Mouse (Mus musculus) ZHBTc4 (cell line): ENCODE results near the gene Tmeff1.

Experiments
- DNase-seq: peaks from one replicate; pipeline ENCODE4 v3.0.0-alpha.2; 2011; ENCODE audit warnings: low read depth, low spot score

Gene Tmeff1

DNA sequence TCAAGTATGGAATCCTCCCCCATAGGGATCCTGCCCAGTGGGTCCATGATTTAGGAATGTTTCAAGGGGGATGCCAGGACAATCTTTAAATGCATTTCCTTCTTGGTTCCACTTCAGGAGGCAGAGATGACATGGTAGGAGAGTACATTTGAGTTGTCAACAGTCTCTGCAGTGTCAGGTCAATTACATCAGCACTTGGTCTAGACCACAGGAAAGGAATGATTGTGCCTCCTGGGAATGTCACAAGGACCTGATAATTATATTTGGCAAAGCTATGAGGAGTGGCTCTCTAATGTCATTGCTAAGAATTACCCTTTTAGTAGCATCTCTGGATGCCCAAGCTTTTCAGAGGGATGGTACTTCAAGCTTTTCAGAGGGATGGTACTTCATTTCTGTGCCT is 20.0 kb upstream of the Tmeff1 start:
- no peak for DNase-seq

DNA sequence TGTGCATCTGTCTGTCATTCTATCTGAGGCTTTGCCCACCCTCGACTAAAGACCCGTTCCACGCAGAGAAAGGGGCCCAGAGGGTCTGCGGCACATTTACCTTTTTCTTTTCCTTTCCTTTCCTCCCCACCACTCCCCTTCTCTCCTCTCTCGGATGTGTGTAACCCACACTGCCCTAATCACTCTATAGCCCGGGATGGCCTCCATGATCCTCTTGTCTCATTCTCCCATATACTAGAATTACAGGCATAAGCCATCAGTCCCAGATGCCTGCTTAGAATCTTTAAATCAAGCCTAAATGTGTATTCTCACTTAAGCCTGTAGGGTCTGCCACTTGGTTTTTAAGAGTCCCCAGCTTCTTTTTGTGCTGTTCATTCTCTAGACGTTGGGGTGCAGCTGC is 8.6 kb upstream of the Tmeff1 start:
- DNase-seq: peak; percentile 57

DNA sequence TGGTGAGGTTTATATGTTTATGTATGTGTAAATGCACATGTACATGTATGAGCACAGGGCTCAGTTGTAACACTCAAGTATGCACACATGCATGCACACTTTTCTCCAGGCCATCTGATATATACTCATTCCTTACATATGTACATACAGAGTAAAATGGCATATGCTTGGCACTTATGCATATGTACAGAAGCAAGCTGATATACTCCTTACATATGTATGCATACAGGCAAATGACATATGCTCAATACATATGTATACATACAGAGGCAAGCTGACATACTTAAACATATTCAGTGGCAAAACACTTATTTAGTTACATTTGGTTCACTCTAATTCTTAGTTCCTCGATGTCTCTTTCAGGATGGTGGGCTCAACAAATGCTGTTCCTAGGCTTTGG is 7.1 kb upstream of the Tmeff1 start:
- no peak for DNase-seq

DNA sequence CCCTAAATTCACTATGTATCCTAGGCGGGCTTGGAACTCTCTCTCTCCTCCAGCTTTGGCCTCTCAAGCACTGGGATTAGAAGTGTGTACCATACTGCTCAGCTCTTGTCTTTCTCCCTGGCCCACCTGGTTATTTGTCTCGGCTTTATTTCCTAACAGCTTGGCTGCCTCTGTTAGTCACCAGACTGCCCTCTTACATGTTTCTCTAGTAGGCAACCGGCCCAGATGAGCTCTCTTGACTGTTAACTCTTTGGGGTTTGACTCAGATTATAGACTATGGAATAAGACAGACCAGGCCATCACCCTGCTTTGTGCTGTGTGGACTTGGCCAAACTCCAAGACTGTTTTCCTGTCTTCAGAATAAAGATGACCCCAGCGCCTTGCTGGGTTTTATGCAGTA is 6.6 kb upstream of the Tmeff1 start:
- no peak for DNase-seq

DNA sequence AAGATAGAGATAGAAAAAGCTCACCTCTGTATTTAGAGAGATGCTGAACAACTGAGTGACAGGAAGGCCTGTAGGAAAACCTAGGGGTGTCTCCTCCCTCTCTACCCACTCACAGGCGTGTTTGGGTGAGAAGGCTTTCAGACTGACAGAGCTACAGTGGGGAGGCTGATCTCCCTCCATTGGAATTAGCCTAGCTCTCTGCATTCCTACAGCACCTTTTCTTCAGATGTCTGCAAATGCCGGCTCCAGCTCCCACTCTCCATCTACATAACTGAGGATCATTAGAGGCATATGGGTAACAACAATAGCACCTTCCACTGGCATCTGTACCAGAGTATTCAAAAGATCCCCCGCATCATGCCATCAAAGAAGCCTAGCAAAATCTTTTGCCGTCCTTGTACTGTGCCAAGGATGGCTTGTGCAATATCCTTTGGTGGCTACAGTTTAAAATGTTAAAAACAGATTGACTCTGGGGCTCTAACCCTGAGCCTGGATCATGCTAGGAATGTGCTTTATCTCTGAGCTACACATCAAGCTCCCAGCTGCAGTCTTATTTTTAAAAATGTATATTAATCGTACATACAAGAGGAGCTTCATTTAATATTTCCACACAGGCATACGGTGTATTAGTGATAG is 5.4 kb upstream of the Tmeff1 start:
- DNase-seq: peak; percentile 86

- no peak for DNase-seq
These were observed 3.8 kb upstream of the Tmeff1 start for GRCm38 (mm10) chr4:48581201-48581600.

DNA sequence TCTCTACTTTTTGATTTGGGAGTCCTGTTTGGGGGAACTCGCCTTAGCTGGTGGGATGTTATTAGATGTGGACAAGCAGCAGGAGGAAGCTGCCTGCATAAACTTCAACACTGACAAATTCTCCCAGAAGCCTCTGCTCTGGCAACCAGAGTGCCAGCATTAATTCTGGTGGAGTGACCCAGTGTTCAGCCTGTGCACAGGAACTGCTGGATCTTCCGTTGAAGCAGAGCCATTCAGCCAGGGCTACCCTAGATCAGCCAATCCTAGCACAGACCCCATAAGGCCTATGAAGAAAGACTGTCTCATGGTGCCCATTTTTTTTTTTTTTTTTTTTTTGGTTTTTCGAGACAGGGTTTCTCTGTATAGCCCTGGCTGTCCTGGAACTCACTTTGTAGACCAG is 3.0 kb upstream of the Tmeff1 start:
- no peak for DNase-seq

DNA sequence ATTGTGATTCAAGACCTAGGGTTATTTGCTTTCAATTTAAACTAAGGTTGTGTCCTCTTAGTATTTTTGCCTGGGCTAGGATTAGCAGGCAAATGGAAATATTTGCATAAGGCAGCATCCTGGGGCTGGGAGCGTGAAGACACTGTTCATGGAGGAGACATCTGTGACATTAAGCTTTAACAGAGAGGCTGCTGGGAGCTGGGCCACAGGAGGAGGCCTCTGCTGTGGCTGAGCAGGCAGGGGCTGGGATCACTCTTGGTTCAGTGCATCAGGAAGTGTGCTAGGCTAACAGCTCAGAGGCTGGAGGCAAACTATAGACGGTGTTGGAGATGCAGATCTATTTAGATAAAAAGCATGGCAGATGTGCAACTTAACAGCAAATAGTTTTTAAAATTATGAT is 2.0 kb upstream of the Tmeff1 start:
- DNase-seq: peak; percentile 55

- peak; percentile 74 for DNase-seq
These were observed 496 bp downstream of the Tmeff1 start for GRCm38 (mm10) chr4:48585241-48586098.

- DNase-seq: peak; percentile 63
These were observed 1.3 kb downstream of the Tmeff1 start for GRCm38 (mm10) chr4:48586099-48586821.

DNA sequence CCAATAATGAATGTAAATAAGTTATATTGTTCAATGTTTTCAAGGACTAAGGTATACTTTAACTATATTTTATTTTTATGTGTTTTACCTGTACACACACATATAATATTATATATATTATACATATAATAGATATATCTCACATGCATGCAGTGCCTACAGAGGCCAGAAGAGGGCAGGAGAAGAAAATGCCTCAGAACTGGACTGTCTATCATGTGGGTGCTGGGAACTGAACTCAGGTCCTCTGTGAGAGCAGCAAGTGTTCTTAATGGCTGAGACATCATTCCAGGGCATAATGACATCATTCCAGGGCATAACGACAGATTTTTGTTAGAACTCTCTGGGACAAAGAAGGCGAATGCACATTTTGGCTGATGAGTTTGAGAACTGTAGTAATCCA is 2.6 kb downstream of the Tmeff1 start:
- peak; percentile 56 for DNase-seq

DNA sequence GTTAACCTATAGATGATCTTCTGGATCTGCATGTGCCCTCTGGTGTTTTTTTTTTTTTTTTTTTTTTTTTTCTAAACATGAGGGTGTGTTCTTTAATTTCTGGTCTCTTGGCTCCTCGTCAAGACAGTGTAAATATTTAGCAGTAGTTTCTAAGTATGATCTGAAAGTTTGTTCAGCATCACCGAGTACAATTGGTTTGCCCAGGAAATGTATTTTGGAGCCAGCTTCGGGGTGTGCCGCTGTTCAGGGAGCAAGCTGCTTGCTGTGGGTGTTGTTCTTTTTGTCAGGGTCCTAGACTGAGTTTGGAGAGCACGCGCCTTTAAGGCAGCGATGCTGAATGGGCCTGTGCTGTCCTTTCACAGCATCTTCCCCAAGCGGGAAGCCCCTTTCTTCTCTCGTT is 3.6 kb downstream of the Tmeff1 start:
- no peak for DNase-seq

- DNase-seq: no peak
These were observed 5.9 kb downstream of the Tmeff1 start for GRCm38 (mm10) chr4:48590862-48591261.

DNA sequence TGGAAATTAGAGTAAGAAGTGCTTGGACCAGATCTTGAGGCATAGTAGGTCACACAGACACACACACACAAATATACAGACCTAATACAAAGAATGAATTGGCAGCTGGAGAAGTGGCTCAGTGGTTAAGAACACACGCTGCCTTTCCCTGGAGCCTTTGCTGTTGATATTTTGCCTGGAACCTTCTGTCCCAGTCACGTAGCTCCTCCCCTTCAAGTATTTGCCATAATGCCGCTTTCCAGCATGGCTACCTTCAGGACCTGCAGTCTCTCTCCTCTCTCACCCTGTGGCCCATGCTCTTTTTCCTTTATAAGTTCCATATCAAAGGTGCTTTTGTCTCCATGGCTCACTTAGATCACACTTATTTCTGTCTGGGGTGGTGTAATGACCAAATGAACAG is 6.4 kb downstream of the Tmeff1 start:
- DNase-seq: no peak

DNA sequence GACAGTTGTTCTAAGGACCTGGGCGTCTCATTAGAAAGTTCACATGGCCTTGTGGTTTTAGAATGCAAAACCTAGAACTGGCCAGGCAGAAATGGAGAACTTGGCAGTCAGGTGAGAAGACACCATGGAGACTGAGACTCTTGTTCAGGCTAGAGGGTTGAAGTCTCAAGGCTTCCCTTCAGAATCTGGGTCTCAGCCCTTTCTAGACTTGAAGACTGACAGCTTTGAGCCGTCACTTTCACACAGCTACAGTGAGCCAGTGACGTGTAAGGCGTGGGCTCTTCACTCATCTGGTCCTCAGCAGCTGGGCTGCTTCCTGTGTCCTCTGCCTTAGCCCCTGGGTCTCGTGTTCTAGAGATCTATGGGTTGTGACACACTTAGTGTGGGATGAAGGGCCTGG is 7.4 kb downstream of the Tmeff1 start:
- DNase-seq: no peak

GRCm38 (mm10) chr4:48592844-48593243 is 7.9 kb downstream of the Tmeff1 start:
- DNase-seq: no peak

DNA sequence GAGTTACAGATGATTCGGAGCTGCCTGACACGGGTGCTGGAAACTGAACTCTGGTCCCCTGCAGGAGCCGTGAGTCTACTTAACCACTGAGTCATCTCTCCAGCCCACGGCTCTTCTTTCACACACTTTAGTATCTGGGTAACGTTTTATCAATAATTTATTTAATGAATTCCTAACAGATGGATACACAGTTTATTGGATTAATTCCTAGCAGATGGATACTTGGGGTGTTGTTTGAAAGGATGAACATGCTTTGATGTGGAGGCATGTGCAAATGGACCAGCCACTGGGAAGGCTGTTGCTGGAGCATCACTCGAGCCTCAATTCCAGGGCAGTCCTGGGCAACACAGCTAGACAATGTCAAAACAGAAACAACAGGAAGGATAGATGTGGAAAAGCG is 11.1 kb downstream of the Tmeff1 start:
- no peak for DNase-seq

GRCm38 (mm10) chr4:48605650-48606049 is 20.7 kb downstream of the Tmeff1 start:
- DNase-seq: no peak

GRCm38 (mm10) chr4:48609485-48609884 is 24.5 kb downstream of the Tmeff1 start:
- no peak for DNase-seq

DNA sequence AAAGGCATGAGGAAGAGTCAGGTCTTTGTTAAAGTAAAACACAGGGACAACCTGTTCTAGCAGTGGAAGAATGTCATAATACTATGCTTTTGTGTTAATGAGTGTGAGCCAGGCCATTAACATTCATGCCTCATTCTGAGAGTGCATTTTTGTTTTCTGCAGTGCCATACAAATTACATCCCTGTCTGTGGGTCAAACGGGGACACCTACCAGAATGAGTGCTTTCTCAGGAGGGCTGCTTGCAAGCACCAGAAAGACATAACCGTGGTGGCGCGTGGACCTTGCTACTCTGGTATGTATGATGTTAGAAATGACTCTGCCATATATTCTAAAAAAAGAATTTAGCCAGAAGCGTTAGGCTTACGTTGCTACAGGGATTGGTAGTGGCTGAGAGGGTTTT is 25.3 kb downstream of the Tmeff1 start:
- DNase-seq: no peak

GRCm38 (mm10) chr4:48615483-48615882 is 30.5 kb downstream of the Tmeff1 start:
- DNase-seq: no peak

- peak; percentile 61 for DNase-seq
These were observed 32.2 kb downstream of the Tmeff1 start for GRCm38 (mm10) chr4:48617201-48617600.

GRCm38 (mm10) chr4:48620121-48620520 is 35.1 kb downstream of the Tmeff1 start:
- DNase-seq: no peak
